Mouse (Mus musculus): ENCODE measurements around the gene Ptgdr2. TPM values are rescaled to one million over a fixed set of nuclear protein-coding genes. Genes with fewer than 3 reads are reported as not detected.
A peak's percentile ranks its signal among the peaks of the same experiment; 100 is the strongest.

The Ptgdr2 gene
- polyA plus RNA-seq, 1 experiment: 0.21 TPM

DNA sequence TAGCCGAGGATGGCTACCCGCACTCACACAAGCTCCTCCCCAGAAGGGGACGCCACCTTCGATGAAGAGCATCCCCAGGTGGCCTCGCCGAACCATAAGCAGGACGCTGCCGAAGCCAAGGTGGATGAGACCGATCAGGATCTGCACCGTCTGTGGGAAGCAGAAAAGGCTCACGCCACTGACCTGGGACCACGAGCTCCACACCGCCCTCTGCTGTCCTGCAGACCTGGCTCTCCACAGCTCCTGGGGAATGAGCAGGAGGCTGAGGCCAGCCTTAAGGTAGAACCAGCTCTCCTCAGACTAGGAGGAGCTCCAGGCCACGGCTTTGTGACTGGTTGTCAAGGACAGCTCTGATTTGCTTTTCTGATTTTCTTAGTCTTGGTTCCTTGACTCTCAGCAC lies 46.2 kb downstream of the Ptgdr2 start:
- Histone ChIP-seq H3K4me1 (ENCODE audit: control insufficient read depth, insufficient read depth, low read length) (no peaks in the 10 kb centered on the region), H3K27ac (ENCODE audit: insufficient read depth, low read length) (no peak overlapping the region), H3K4me3 (ENCODE audit: insufficient read depth, low read length) (no peak overlapping the region)
- TF ChIP-seq POLR2A (IDR thresholded peaks at IDR 0.05; ENCODE audit: extremely low read depth, insufficient read depth, low read length) (no peak), CTCF (IDR thresholded peaks at IDR 0.05; ENCODE audit: extremely low read depth, insufficient read depth, low read length) (peak; percentile 33; the same call in 1 of the 2 replicates)

DNA sequence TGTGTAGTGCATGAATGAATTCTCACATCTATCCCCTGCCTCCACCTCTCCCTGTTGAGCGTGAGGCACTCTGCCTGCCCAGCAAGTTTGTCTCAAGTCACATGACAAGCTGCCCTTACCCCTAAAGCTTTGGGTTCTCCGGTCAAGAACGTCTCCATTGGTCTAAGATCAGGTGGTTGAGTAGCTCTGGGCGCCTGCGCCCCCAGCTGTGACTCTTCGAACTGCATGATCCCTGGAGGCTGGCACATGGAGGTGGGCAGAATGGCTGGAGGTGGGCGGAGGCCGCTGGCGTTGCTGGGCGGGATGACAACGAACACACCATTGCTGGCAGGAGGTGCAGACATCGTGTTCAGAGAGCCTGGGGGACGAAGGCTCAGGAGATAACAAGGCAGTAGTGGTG lies 47.6 kb downstream of the Ptgdr2 start:
- Histone ChIP-seq H3K27ac (ENCODE audit: insufficient read depth, low read length) (no peak overlapping the region), H3K4me1 (ENCODE audit: control insufficient read depth, insufficient read depth, low read length) (no peaks in the 10 kb centered on the region), H3K4me3 (ENCODE audit: insufficient read depth, low read length) (no peak overlapping the region)
- TF ChIP-seq POLR2A (IDR thresholded peaks at IDR 0.05; ENCODE audit: extremely low read depth, insufficient read depth, low read length) (no peak), CTCF (IDR thresholded peaks at IDR 0.05; ENCODE audit: extremely low read depth, insufficient read depth, low read length) (no peak)

- no peak overlapping the region for H3K4me3 ChIP-seq (ENCODE audit: insufficient read depth, low read length)
Observed at GRCm38 (mm10) chr19:10985889-10986288, 48.9 kb downstream of the Ptgdr2 start.

DNA sequence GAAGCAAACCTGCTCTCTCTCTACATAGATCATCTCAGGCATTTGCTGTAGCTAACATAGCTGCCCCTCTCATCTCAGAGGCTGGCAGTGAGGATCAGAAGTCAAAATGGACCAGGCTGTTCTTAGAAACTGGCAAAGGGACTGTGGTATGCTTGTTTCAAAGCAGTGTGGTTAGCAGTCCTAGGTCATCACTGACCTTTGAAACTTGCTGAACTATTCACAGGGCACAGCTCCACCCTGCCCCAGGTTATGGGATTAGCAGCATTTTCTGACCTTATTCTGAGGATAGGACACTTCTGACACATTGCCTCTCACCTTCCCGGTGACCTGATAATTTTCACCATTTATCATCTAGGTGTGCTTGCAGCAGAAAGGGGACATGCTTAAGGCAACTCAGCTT lies 51.6 kb downstream of the Ptgdr2 start:
- H3K4me3 ChIP-seq (ENCODE audit: insufficient read depth, low read length): no peak overlapping the region
- no peak overlapping the region for H3K27ac ChIP-seq (ENCODE audit: insufficient read depth, low read length)
- no peaks in the 10 kb centered on the region for H3K4me1 ChIP-seq (ENCODE audit: control insufficient read depth, insufficient read depth, low read length)
- TF ChIP-seq CTCF (IDR thresholded peaks at IDR 0.05; ENCODE audit: extremely low read depth, insufficient read depth, low read length) (no peak), POLR2A (IDR thresholded peaks at IDR 0.05; ENCODE audit: extremely low read depth, insufficient read depth, low read length) (no peak)

More at GRCm38 (mm10) chr19:10985889-10986288, 48.9 kb downstream of the Ptgdr2 start:
- no peak for TF ChIP-seq CTCF (IDR thresholded peaks at IDR 0.05; ENCODE audit: extremely low read depth, insufficient read depth, low read length)
- TF ChIP-seq POLR2A (IDR thresholded peaks at IDR 0.05; ENCODE audit: extremely low read depth, insufficient read depth, low read length): no peak
- no peaks in the 10 kb centered on the region for H3K4me1 ChIP-seq (ENCODE audit: control insufficient read depth, insufficient read depth, low read length)
- H3K27ac ChIP-seq (ENCODE audit: insufficient read depth, low read length): no peak overlapping the region

DNA sequence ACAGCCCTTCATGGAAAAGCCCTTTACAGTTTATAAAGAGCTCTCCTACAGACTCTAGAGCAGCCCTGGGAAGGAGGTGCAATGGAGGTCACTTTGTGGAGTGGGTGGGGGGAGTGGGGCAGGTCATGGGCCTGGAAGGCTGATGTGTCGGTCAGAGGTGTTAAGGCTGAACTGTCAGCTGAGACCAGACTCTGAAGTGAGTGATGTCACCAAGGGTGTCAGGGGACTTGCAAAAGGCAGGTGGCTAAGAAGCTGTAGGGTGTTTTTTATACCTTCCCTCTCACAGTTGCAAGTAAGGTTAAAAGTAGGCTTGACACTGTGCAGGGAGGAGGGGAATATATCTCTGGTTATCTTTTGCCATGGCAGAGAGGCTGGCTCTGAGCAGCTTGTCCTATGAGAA lies 53.8 kb downstream of the Ptgdr2 start:
- TF ChIP-seq POLR2A (IDR thresholded peaks at IDR 0.05; ENCODE audit: extremely low read depth, insufficient read depth, low read length): no peak
- no peak for TF ChIP-seq CTCF (IDR thresholded peaks at IDR 0.05; ENCODE audit: extremely low read depth, insufficient read depth, low read length)

GRCm38 (mm10) chr19:10991911-10992310 lies 55.0 kb downstream of the Ptgdr2 start:
- no peak overlapping the region for H3K27ac ChIP-seq (ENCODE audit: insufficient read depth, low read length)
- no peak for TF ChIP-seq CTCF (IDR thresholded peaks at IDR 0.05; ENCODE audit: extremely low read depth, insufficient read depth, low read length)
- no peak overlapping the region for H3K4me3 ChIP-seq (ENCODE audit: insufficient read depth, low read length)
- H3K4me1 ChIP-seq (ENCODE audit: control insufficient read depth, insufficient read depth, low read length): no peaks in the 10 kb centered on the region

More for the DNA sequence above, 53.8 kb downstream of the Ptgdr2 start:
- H3K4me3 ChIP-seq (ENCODE audit: insufficient read depth, low read length): no peak overlapping the region
- H3K27ac ChIP-seq (ENCODE audit: insufficient read depth, low read length): no peak overlapping the region
- no peaks in the 10 kb centered on the region for H3K4me1 ChIP-seq (ENCODE audit: control insufficient read depth, insufficient read depth, low read length)

Other genes starting within 250 kb of the Ptgdr2 start
- 19.1 and 23.1 TPM in 2 replicates for gene Vps37c, start 248.4 kb upstream of the Ptgdr2 start, polyA plus RNA-seq (2012; rRNA removed)
- gene Cd5, start 198.2 kb upstream of the Ptgdr2 start, polyA plus RNA-seq (2012; rRNA removed): 0.08 TPM in 2 replicates
- gene Cd6, start 107.1 kb upstream of the Ptgdr2 start, polyA plus RNA-seq (2012; rRNA removed): 5.8 and 6.0 TPM in 2 replicates
- 1.3 and 2.3 TPM in 2 replicates for gene Slc15a3, start 97.4 kb upstream of the Ptgdr2 start, polyA plus RNA-seq (2012; rRNA removed)
- 200 and 216 TPM in 2 replicates for gene Tmem132a, start 67.2 kb upstream of the Ptgdr2 start, polyA plus RNA-seq (2012; rRNA removed)
- gene Tmem109, start 55.2 kb upstream of the Ptgdr2 start, polyA plus RNA-seq (2012; rRNA removed): 61.9 and 63.5 TPM in 2 replicates
- gene Prpf19, start 41.9 kb upstream of the Ptgdr2 start, polyA plus RNA-seq (2012; rRNA removed): 219 and 221 TPM in 2 replicates
- gene Zp1, start 16.5 kb upstream of the Ptgdr2 start, polyA plus RNA-seq (2012; rRNA removed): not detected in 2 replicates
- gene Ccdc86, start 12.1 kb downstream of the Ptgdr2 start, polyA plus RNA-seq (2012; rRNA removed): 5.0 and 5.5 TPM in 2 replicates
- not detected in 2 replicates for gene Ms4a10, start 37.5 kb downstream of the Ptgdr2 start, polyA plus RNA-seq (2012; rRNA removed)
- gene Ms4a15, start 56.1 kb downstream of the Ptgdr2 start, polyA plus RNA-seq (2012; rRNA removed): not detected in 2 replicates
- not detected in 2 replicates for gene Ms4a18, start 80.9 kb downstream of the Ptgdr2 start, polyA plus RNA-seq (2012; rRNA removed)
- gene Ms4a8a, start 143.9 kb downstream of the Ptgdr2 start, polyA plus RNA-seq (2012; rRNA removed): 0.11 and 0.13 TPM in 2 replicates
- not detected in 2 replicates for gene 1700017D01Rik, start 193.7 kb downstream of the Ptgdr2 start, polyA plus RNA-seq (2012; rRNA removed)
- not detected in 2 replicates for gene 1700025F22Rik, start 228.2 kb downstream of the Ptgdr2 start, polyA plus RNA-seq (2012; rRNA removed)

All from cortical plate, adult 2 months (tissue).